Mouse (Mus musculus): ENCODE data around the gene Chrna4.

Gene Chrna4

GRCm38 (mm10) chr2:181043437-181043836, at the start of gene Chrna4:
Gene Chrna4, minus strand, starts transcription at chr2:181043546.
- peak; percentile 55 for DNase-seq (ENCODE audit: low spot score)

- DNase-seq (ENCODE audit: low spot score): no peak
These were observed 46.8 kb upstream of the Chrna4 start for GRCm38 (mm10) chr2:181090123-181090522.

- no peak for DNase-seq (ENCODE audit: low spot score)
These were observed 41.7 kb upstream of the Chrna4 start for GRCm38 (mm10) chr2:181084997-181085396.

GRCm38 (mm10) chr2:181083945-181084344, 40.6 kb upstream of the Chrna4 start:
- DNase-seq (ENCODE audit: low spot score): no peak

GRCm38 (mm10) chr2:181080886-181081285, 37.5 kb upstream of the Chrna4 start:
- peak; percentile 11 for DNase-seq (ENCODE audit: low spot score)

GRCm38 (mm10) chr2:181079518-181079917, 36.2 kb upstream of the Chrna4 start:
- DNase-seq (ENCODE audit: low spot score): no peak

- no peak for DNase-seq (ENCODE audit: low spot score)
These were observed 35.6 kb upstream of the Chrna4 start for GRCm38 (mm10) chr2:181078908-181079307.

GRCm38 (mm10) chr2:181075501-181075900, 32.2 kb upstream of the Chrna4 start:
- DNase-seq (ENCODE audit: low spot score): no peak

GRCm38 (mm10) chr2:181072403-181072714, 29.0 kb upstream of the Chrna4 start:
- DNase-seq (ENCODE audit: low spot score): no peak

- DNase-seq (ENCODE audit: low spot score): peak; percentile 86
These were observed 28.5 kb upstream of the Chrna4 start for GRCm38 (mm10) chr2:181071706-181072402.

GRCm38 (mm10) chr2:181070136-181070535, 26.8 kb upstream of the Chrna4 start:
- DNase-seq (ENCODE audit: low spot score): no peak

- no peak for DNase-seq (ENCODE audit: low spot score)
These were observed 25.2 kb upstream of the Chrna4 start for GRCm38 (mm10) chr2:181068499-181068898.

- DNase-seq (ENCODE audit: low spot score): no peak
These were observed 22.5 kb upstream of the Chrna4 start for GRCm38 (mm10) chr2:181065827-181066226.

- DNase-seq (ENCODE audit: low spot score): peak; percentile 79
These were observed 16.8 kb upstream of the Chrna4 start for GRCm38 (mm10) chr2:181060127-181060526.

GRCm38 (mm10) chr2:181058193-181058592, 14.8 kb upstream of the Chrna4 start:
- DNase-seq (ENCODE audit: low spot score): no peak

GRCm38 (mm10) chr2:181057341-181057740, 14.0 kb upstream of the Chrna4 start:
- no peak for DNase-seq (ENCODE audit: low spot score)

GRCm38 (mm10) chr2:181052171-181052570, 8.8 kb upstream of the Chrna4 start:
- DNase-seq (ENCODE audit: low spot score): no peak

GRCm38 (mm10) chr2:181048986-181049385, 5.6 kb upstream of the Chrna4 start:
- DNase-seq (ENCODE audit: low spot score): no peak

GRCm38 (mm10) chr2:181048252-181048945, 5.1 kb upstream of the Chrna4 start:
- DNase-seq (ENCODE audit: low spot score): peak; percentile 39

GRCm38 (mm10) chr2:181044001-181044400, 655 bp upstream of the Chrna4 start:
- DNase-seq (ENCODE audit: low spot score): no peak

- DNase-seq (ENCODE audit: low spot score): no peak
These were observed 970 bp downstream of the Chrna4 start for GRCm38 (mm10) chr2:181042376-181042775.

GRCm38 (mm10) chr2:181041941-181042340, 1.4 kb downstream of the Chrna4 start:
- DNase-seq (ENCODE audit: low spot score): no peak

- DNase-seq (ENCODE audit: low spot score): no peak
These were observed 4.0 kb downstream of the Chrna4 start for GRCm38 (mm10) chr2:181039356-181039680.

Data from adipocyte (in vitro differentiated cells).